Mouse (Mus musculus) adrenal gland, adult 8-10 months (tissue): ENCODE results near the gene Sun1. TPM values are rescaled to one million over a fixed set of nuclear protein-coding genes. Genes with fewer than 3 reads are reported as not detected.

Experiments
- DNase-seq: peaks from one replicate; pipeline ENCODE4 v3.0.0; 2022
- total RNA-seq, 4 experiments: library from RNA; stranded (reverse); gene quantifications; 2 replicates each; pipeline ENCODE4 v1.2.4; 2022

Gene Sun1
- total RNA-seq, 4 experiments from 2014 or later, result 86.6 to 128 (median 111) TPM

DNA sequence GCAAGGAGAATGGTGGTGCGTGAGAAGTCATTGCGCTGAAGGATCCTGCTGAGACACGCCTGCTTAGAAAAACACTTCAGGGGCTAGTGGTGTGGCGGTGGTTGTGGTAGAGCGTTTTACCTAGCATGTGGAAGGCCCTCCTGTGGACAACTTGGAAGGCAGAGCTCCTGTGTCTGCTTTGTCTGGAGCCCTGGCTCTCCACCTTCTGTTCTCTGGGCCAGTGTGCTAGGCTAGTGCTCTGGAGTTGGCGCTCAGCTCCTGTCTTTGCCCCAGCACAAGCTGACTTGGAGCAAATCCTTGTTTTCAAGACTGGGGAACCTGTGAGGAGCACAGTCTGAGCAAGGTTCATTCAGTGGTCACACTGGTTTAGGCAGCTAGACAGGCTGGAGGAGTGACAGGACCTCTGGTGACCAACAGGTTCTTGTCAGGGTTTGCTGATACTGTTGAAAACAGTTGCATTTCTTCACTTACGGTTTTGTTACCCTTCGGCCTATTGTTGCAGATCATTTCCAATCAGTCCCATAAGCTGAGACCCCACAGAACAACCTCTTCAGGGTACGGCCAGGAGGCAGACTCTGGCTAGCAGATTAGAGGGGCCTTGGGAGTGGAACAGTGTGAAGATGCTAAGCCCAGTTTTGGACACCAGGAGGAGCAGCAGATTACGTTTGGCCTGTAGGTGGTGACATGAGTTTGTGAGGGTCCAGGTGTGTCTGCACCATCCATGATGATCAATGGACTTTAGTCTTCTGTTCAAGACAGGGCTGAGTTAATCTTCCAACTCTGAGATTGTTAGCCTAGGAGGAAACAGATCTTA is 8.6 kb downstream of the Sun1 start:
- no peak for DNase-seq

GRCm38 (mm10) chr5:139209685-139210026 is 9.2 kb downstream of the Sun1 start:
- no peak for DNase-seq

- no peak for DNase-seq
Measured at GRCm38 (mm10) chr5:139211737-139212385, 11.4 kb downstream of the Sun1 start.

GRCm38 (mm10) chr5:139214298-139214697 is 13.9 kb downstream of the Sun1 start:
- DNase-seq, result no peak

DNA sequence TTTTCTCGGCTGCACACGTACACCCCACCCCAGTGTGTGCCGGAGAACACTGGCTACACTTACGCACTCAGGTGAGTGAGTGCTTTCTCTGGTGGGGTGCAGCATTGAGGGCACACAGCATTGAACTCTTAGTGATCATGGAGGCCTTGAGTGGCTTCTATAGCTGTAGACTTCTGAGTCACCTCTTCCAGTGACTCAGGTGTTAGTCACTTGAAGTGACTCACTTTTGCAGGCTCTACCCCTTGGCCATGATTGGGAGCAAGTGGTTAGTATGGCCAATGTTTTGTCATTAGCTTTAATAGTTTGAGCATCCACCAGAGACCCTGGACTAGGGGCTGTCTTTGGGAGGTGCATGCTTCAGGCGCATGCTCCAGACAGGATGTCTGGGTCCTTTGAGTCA is 14.7 kb downstream of the Sun1 start:
- peak; percentile 58 for DNase-seq

DNA sequence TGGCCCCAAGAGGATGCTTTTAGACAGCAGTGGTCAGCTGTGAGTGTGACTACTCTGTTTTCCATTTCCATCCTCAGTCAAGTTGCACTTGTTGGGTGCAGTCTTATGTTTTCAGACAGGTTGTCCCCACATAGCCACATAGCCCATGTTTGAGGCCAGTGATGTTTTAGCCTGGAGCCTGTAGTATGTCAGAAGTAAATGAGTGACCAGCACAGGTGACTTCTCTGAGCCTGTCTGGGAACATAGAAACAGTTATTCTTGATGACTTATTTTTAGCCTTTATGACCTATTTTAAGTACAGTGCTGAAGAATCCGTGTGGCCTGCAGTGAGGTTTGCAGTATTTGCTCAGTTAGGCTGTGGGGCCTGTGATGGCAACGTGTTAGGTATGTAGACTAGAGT is 15.7 kb downstream of the Sun1 start:
- no peak for DNase-seq

DNA sequence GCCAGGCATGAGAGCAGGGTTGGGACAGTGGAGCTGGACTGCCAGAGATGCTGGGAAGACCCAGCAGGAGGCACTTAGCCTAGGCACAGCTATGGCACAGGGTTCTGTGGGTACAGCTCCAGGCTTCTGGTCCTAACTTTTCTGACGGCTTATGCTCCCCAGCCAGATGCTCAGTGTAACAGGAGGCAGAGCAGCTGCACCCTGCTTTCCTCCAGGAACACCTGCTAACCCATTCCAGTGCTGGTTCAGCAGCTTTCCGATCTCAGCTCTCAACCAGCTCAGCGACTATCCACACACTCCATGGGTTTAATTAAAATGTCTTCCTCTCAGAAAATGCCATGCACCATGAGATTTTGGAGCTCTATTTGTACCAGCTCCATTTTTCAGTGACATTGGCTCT is 16.3 kb downstream of the Sun1 start:
- no peak for DNase-seq

GRCm38 (mm10) chr5:139220006-139220515 is 19.6 kb downstream of the Sun1 start:
- no peak for DNase-seq

DNA sequence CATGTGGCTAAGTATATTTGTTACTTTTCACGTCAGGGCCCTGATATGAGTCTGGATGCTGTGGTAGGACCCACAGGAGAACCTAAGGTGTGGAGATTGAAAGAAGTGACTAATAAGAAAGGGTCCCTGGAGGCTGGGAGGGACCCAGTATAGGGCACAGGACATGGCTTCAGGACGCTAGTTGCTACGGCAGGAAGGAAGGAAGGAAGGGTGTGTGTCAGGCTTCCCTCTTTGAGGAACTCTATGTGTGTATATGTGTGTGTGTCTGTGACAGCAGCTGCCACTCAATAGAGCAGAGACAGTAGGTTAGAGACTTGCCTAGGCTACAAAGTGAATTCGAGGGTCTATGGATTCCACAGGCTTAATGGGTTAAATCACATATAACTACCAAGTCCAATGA is 20.2 kb downstream of the Sun1 start:
- DNase-seq, result no peak

DNA sequence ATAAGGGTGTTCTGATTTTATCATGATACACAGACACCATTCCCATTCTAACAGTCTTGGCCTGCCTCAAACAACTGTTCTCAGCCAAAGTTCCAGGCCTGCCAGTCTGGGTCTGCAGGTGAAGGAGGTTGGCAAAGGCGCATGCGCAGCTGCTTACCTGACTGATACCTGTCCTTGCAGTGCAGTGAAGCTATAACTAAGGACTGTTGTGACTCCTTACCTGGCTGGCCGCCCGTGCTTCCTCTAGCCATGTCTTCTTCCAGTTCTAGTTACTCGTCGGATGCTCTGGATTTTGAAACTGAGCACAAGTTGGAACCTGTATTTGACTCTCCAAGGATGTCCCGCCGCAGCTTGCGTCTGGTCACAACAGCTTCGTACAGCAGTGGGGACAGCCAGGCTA is 22.9 kb downstream of the Sun1 start:
- no peak for DNase-seq

GRCm38 (mm10) chr5:139227236-139227635 is 26.8 kb downstream of the Sun1 start:
- DNase-seq, result no peak

GRCm38 (mm10) chr5:139227645-139228044 is 27.2 kb downstream of the Sun1 start:
- no peak for DNase-seq

DNA sequence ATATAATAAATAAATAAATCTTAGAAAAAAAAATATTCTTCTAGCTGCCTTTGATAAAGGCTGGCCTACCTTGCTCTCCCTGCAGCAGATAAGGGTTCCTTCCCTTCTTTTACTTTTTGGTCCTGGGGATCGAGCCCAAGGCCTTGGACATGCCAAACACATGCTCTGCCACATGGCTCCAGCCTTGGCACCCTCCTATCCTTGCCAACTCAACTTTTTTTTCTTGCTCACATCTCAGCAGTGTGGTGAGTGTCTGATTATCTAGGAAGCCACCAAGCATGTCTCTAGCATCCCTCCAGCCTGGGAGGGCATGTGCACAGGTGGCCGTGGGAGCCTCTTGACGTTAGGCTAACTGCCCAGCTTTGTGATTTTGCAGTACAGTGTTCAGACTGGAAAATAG is 27.9 kb downstream of the Sun1 start:
- no peak for DNase-seq

GRCm38 (mm10) chr5:139229716-139230115 is 29.3 kb downstream of the Sun1 start:
- DNase-seq, result no peak

GRCm38 (mm10) chr5:139232083-139232482 is 31.6 kb downstream of the Sun1 start:
- DNase-seq, result no peak

DNA sequence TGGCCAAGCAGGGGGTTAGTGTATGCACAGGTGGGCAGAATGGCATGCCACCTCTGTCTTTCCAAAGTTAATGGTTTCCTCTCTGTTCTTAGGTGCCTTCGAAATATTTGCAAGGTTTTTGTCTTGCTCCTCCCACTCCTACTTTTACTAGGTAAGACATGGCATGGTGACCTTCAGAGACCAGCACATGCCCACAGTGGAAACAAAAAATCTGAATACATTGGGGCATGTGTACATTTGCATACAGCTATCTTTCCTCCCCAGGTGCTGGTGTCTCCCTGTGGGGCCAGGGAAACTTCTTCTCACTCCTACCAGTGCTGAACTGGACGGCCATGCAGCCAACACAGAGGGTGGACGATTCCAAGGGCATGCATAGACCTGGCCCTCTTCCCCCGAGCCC is 34.0 kb downstream of the Sun1 start:
- no peak for DNase-seq

DNA sequence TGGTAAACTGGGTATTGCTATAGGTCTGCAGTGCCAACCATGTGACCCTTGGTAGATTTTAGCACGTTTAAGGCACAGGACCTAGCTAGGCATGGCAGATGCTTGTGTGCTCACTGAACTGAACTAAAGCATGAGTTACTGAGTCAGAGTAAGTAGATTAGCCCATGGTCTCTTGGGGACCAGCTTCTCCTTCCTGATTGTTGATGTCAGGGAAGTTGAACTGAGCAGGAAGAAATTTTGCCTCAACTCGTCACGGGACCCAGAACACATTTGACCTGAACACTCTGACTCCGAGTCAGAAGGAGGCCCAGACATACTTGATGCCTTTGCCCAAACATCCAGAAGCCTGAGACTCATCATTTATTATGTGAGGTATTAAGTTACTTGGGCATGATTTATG is 37.0 kb downstream of the Sun1 start:
- DNase-seq, result no peak

- DNase-seq, result no peak
Measured at GRCm38 (mm10) chr5:139241022-139241761, 40.8 kb downstream of the Sun1 start.

DNA sequence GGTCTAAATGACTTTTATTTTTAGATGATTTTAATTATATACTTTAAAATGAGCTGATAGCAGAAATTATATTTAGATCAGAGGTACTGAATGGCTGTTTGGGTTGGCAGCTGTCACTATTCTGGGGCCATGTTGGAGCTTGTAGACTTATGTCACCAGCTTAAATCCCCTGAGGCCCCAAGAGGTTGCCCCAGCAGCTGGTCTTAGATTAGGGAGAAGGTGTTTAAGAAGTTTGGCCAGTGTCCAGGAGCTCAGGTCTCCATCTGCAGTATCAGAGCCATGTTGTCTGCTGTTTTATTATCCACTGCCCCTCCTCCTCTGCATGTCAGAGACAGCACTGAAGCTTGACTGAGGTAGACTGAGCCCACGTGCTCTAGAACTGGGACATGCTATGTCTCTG is 42.9 kb downstream of the Sun1 start:
- no peak for DNase-seq

DNA sequence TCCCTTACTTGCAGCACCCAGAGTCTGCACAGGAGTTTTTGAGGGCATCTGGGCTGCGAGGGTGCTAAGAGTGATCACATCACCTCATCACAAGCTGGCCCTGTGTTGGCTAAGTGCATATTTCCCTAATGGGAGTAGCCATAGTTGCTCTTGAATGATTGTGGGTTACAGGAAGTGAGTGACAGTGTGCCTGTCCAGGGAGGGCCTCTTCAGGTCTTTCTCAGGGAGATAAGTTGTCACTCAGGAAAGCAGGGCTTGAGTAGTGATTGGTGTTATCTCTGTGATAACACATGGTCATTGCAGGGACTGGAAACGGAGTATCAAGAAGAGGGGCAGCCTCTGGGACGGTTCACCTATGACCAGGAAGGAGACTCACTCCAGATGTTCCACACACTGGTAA is 47.3 kb downstream of the Sun1 start:
- no peak for DNase-seq

- DNase-seq, result peak; percentile 65
Measured at GRCm38 (mm10) chr5:139248846-139249245, 48.4 kb downstream of the Sun1 start.

DNA sequence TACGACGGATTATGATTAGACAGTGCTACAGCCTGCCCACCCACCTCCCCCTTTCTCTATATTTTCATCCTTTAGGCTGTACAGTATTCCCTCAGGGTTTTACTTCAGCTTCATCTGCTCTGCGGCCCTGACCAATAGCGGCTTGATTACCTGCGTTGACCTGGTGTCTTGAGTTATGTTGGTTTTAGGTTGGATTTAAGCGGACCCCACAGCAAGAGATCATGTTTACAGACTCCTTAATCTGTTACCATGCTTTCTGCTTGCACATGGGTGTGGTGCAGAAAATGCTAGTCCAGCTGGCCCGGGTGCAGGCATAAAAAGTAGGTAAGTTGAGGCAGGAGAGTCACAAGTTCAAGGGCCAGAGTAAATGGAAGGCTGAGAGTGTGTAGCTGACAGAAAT is 50.8 kb downstream of the Sun1 start:
- DNase-seq, result no peak

DNA sequence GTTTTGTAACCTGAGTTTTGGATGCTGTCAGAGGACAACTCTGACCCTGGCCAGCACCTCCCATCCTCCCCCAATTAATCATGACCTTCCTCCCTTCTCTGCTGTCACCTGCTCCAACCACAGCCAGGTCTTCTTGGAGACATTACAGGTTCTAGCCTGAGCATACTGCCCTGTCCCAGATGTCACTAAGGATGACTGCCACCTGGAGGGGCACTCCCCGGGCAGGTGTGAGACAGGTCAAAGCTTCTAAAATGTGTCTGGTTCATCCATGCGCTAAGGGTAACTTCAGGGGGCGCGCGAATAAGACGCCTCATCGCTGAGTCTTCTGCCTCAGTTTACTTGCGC is 51.3 kb downstream of the Sun1 start:
- no peak for DNase-seq
